Mouse (Mus musculus): ENCODE results near the gene Ccng2.

GRCm38 (mm10) chr5:93236541-93236940 lies 30.5 kb upstream of the Ccng2 start:
- no peak for TF ChIP-seq CTCF (IDR thresholded peaks at IDR 0.05; ENCODE audit: low read depth)
- TF ChIP-seq EP300 (IDR thresholded peaks at IDR 0.05; ENCODE audit: low read depth), result no peak

Data from liver, postnatal 0 days (tissue).